ENCODE assay signal across 13 mouse cellular contexts in genomic region chr7:49527925-49528324, GRCm38 (mm10).
A peak's percentile ranks its signal among the peaks of the same experiment; 100 is the strongest.
DNase-seq lines count a peak whose midpoint lies in the region; ATAC-seq and TF ChIP-seq lines count a peak whose summit lies in the region.
"Had no signal": no experiment of that assay in that cellular context is flagged by ENCODE, and none has a peak within 500 bp of the region (broad histone marks: within the 10 kb centered on the region; RNA-seq: fewer than 3 reads in every experiment).

No protein-coding gene starts in this region.

- no peaks in the 10 kb centered on the region for H3K9me3 ChIP-seq in heart, embryonic 15.5 days (replicated peaks)
- H3K9me3 ChIP-seq in liver, postnatal 0 days (ENCODE audit: low read length), result no peaks in the 10 kb centered on the region
- no peaks in the 10 kb centered on the region for H3K9me3 ChIP-seq in liver, embryonic 12.5 days (replicated peaks)
- no peaks in the 10 kb centered on the region for H3K9me3 ChIP-seq in embryonic facial prominence, embryonic 12.5 days
- H3K9me3 ChIP-seq in limb, embryonic 13.5 days, result no peaks in the 10 kb centered on the region
- H3K9me3 ChIP-seq: hindbrain, embryonic 12.5 days had no signal

- H3K9ac ChIP-seq in heart, embryonic 15.5 days, result no peak overlapping the region; the same call in 1 of the 2 replicates
- no peak overlapping the region for H3K9ac ChIP-seq in liver, postnatal 0 days (replicated peaks)
- H3K9ac ChIP-seq in liver, embryonic 12.5 days, result no peak overlapping the region
- no peak overlapping the region for H3K9ac ChIP-seq in embryonic facial prominence, embryonic 12.5 days
- no peak overlapping the region for H3K9ac ChIP-seq in limb, embryonic 13.5 days
- H3K9ac ChIP-seq: hindbrain, embryonic 12.5 days; liver, embryonic 14.5 days had no signal

- H3K4me2 ChIP-seq in heart, embryonic 15.5 days, result peak overlapping the region; percentile 49
- no peak overlapping the region for H3K4me2 ChIP-seq in liver, postnatal 0 days (ENCODE audit: low read depth, low read length)
- no peak overlapping the region for H3K4me2 ChIP-seq in liver, embryonic 12.5 days
- peak overlapping the region; percentile 28 for H3K4me2 ChIP-seq in embryonic facial prominence, embryonic 12.5 days (replicated peaks)
- H3K4me2 ChIP-seq in limb, embryonic 13.5 days (replicated peaks), result peak overlapping the region; percentile 34
- H3K4me2 ChIP-seq: hindbrain, embryonic 12.5 days had no signal

- peak overlapping the region; percentile 72 for H3K27ac ChIP-seq in heart, embryonic 15.5 days
- H3K27ac ChIP-seq in liver, postnatal 0 days (ENCODE audit: low read depth), result peak overlapping the region; percentile 67
- H3K27ac ChIP-seq in liver, embryonic 12.5 days, result no peak overlapping the region
- 0 out of 2 replicates have a peak overlapping the region, but pooled peaks have one; percentile 36 for H3K27ac ChIP-seq in embryonic facial prominence, embryonic 12.5 days
- no peak overlapping the region; the same call in 1 of the 2 replicates for H3K27ac ChIP-seq in limb, embryonic 13.5 days
- H3K27ac ChIP-seq: hindbrain, embryonic 12.5 days; liver, embryonic 14.5 days had no signal

- H3K27me3 ChIP-seq in heart, embryonic 15.5 days, result no peaks in the 10 kb centered on the region
- no peaks in the 10 kb centered on the region for H3K27me3 ChIP-seq in liver, postnatal 0 days (ENCODE audit: insufficient read depth, low read length)
- peaks cover 10% of the 10 kb centered on the region for H3K27me3 ChIP-seq in liver, embryonic 12.5 days (replicated peaks)
- 0 out of 2 replicates have a peak, but pooled peaks cover 11% of the 10 kb centered on the region for H3K27me3 ChIP-seq in embryonic facial prominence, embryonic 12.5 days
- H3K27me3 ChIP-seq in limb, embryonic 13.5 days, result peaks cover 8% of the 10 kb centered on the region; the same call in 1 of the 2 replicates
- H3K27me3 ChIP-seq: hindbrain, embryonic 12.5 days had no signal

- intact Hi-C loops in heart, postnatal 36 days (cut with DNase I), result no loop called here

- H3K4me1 ChIP-seq in heart, embryonic 15.5 days (replicated peaks), result peaks cover 41% of the 10 kb centered on the region
- peaks cover 21% of the 10 kb centered on the region for H3K4me1 ChIP-seq in liver, postnatal 0 days (ENCODE audit: insufficient read depth)
- H3K4me1 ChIP-seq in liver, embryonic 12.5 days, result peaks cover 20% of the 10 kb centered on the region; the same call in 1 of the 2 replicates
- H3K4me1 ChIP-seq in embryonic facial prominence, embryonic 12.5 days, result peaks cover 23% of the 10 kb centered on the region
- H3K4me1 ChIP-seq in limb, embryonic 13.5 days, result peaks cover 49% of the 10 kb centered on the region

- no peaks in the 10 kb centered on the region for H3K36me3 ChIP-seq in heart, embryonic 15.5 days
- no peaks in the 10 kb centered on the region for H3K36me3 ChIP-seq in liver, postnatal 0 days (replicated peaks; ENCODE audit: insufficient read depth, low read length)
- H3K36me3 ChIP-seq in liver, embryonic 12.5 days, result no peaks in the 10 kb centered on the region
- no peaks in the 10 kb centered on the region for H3K36me3 ChIP-seq in embryonic facial prominence, embryonic 12.5 days
- H3K36me3 ChIP-seq in limb, embryonic 13.5 days, result no peaks in the 10 kb centered on the region
- H3K36me3 ChIP-seq: hindbrain, embryonic 12.5 days had no signal

- no peak for TF ChIP-seq EP300 in liver, postnatal 0 days (IDR thresholded peaks at IDR 0.05; ENCODE audit: low read depth)

- 22% methylated on average over 4 of the region's 4 CpGs for WGBS in heart, embryonic 15.5 days
- WGBS in liver, postnatal 0 days (ENCODE audit: insufficient replicate concordance), result 50% methylated on average over 4 of the region's 4 CpGs
- WGBS in liver, embryonic 12.5 days (ENCODE audit: insufficient replicate concordance), result 41% methylated on average over 4 of the region's 4 CpGs
- 18% methylated on average over 4 of the region's 4 CpGs for WGBS in embryonic facial prominence, embryonic 12.5 days
- 15% methylated on average over 4 of the region's 4 CpGs for WGBS in limb, embryonic 13.5 days

- H3K4me3 ChIP-seq in heart, embryonic 15.5 days, result no peak overlapping the region
- H3K4me3 ChIP-seq in liver, postnatal 0 days (ENCODE audit: low read depth, low read length), result no peak overlapping the region
- no peak overlapping the region for H3K4me3 ChIP-seq in liver, embryonic 12.5 days
- 0 out of 2 replicates have a peak overlapping the region, but pooled peaks have one; percentile 7 for H3K4me3 ChIP-seq in embryonic facial prominence, embryonic 12.5 days
- no peak overlapping the region for H3K4me3 ChIP-seq in limb, embryonic 13.5 days
- H3K4me3 ChIP-seq: hindbrain, embryonic 12.5 days had no signal

- TF ChIP-seq CTCF in liver, postnatal 0 days (IDR thresholded peaks at IDR 0.05; ENCODE audit: low read depth), result no peak

- DNase-seq in heart, postnatal 36 days, result no peak
- DNase-seq in liver, postnatal 0 days, result no peak
- no peak for DNase-seq in Muller cell, postnatal 12 days (ENCODE audit: inconsistent ontology term)
- DNase-seq in spleen, adult 18-20 months, result no peak
- DNase-seq: cerebellum, adult 9-10 months; right cerebral cortex, postnatal 14 days had no signal

- ATAC-seq in heart, embryonic 15.5 days (replicated peaks; ENCODE audit: insufficient number of reproducible peaks, insufficient read depth, low FRiP score, low read depth), result no peak
- ATAC-seq in liver, postnatal 0 days, result peak; percentile 43
- no peak for ATAC-seq in liver, embryonic 12.5 days
- no peak for ATAC-seq in embryonic facial prominence, embryonic 12.5 days (ENCODE audit: insufficient number of reproducible peaks, insufficient read depth, low FRiP score, low TSS enrichment)
- no peak for ATAC-seq in limb, embryonic 13.5 days (ENCODE audit: low FRiP score, low read depth)
- ATAC-seq: forebrain, embryonic 14.5 days had no signal

Comparison
In these comparisons a context has a peak if more than half of its experiments do, and no peak if none do; other contexts are left out.
1. H3K27ac ChIP-seq: peak in heart, embryonic 15.5 days (single experiment), liver, postnatal 0 days (single experiment) and embryonic facial prominence, embryonic 12.5 days (single experiment); none in liver, embryonic 12.5 days (single experiment) and limb, embryonic 13.5 days (single experiment).
2. H3K4me2 ChIP-seq: peak in heart, embryonic 15.5 days (single experiment), embryonic facial prominence, embryonic 12.5 days (single experiment) and limb, embryonic 13.5 days (single experiment); none in liver, postnatal 0 days (single experiment) and liver, embryonic 12.5 days (single experiment).